Mouse (Mus musculus) stomach, embryonic 15.5 days (tissue): ENCODE measurements around the gene Rrnad1. TPM values are rescaled to one million over a fixed set of nuclear protein-coding genes. Genes with fewer than 3 reads are reported as not detected.

Source experiments
- ATAC-seq: fragments of 200-750 bp; cut with Nextera tagmentation; 2 replicates; pipeline ENCODE4 v1.8.0; 2017; ENCODE audit warnings: low read depth, moderate number of reproducible peaks, moderate TSS enrichment; ENCODE audit not compliant: insufficient read depth, low FRiP score
- H3K27ac ChIP-seq: fragments of 300-500 bp; sonication (generic); 2 replicates; pipeline ENCODE4 v1.5.1; 2015; ENCODE audit warnings: mild to moderate bottlenecking, inconsistent platforms
- H3K27me3 ChIP-seq: fragments of 300-500 bp; sonication (generic); replicated peaks from 2 replicates; pipeline ENCODE4 v1.6.1; 2015; ENCODE audit warnings: inconsistent platforms
- H3K36me3 ChIP-seq: fragments of 300-500 bp; sonication (generic); 2 replicates; pipeline ENCODE4 v1.6.1; 2015; ENCODE audit warnings: inconsistent platforms
- H3K4me1 ChIP-seq: fragments of 300-500 bp; sonication (generic); 2 replicates; pipeline ENCODE4 v1.6.1; 2015; ENCODE audit warnings: inconsistent platforms
- H3K4me2 ChIP-seq: fragments of 300-500 bp; sonication (generic); 2 replicates; pipeline ENCODE4 v1.6.1; 2015; ENCODE audit warnings: mild to moderate bottlenecking, inconsistent platforms
- H3K4me3 ChIP-seq: fragments of 300-500 bp; sonication (generic); replicated peaks from 2 replicates; pipeline ENCODE4 v1.5.1; 2015; ENCODE audit warnings: inconsistent platforms
- H3K9ac ChIP-seq: fragments of 300-500 bp; sonication (generic); 2 replicates; pipeline ENCODE4 v1.6.1; 2015; ENCODE audit warnings: inconsistent platforms
- H3K9me3 ChIP-seq: fragments of 300-500 bp; sonication (generic); 2 replicates; pipeline ENCODE4 v1.6.1; 2016; ENCODE audit warnings: inconsistent platforms
- WGBS: fragments of 180-500 bp; shearing (Covaris S2); methylation state at CpG from one replicate; pipeline ENCODE4 v1.1.7; 2015; 5-methylcytosine and 5-hydroxymethylcytosine counted together
- polyA plus RNA-seq: library from polyadenylated mRNA; unstranded; fragments of >200 nt; fragmentation: Nextera tagmentation; extraction: Ambion mirVana; gene quantifications from 2 replicates; pipeline ENCODE4 v1.2.1, GENCODE M21; 2015

Gene Rrnad1
- polyA plus RNA-seq, 1 experiment from 2014 or later, result 16.2 TPM

GRCm38 (mm10) chr3:87947811-87948199 lies 17.3 kb upstream of the Rrnad1 start:
- WGBS, result 1% methylated on average over 16 of the region's 17 CpGs
- H3K27ac ChIP-seq, result no peak overlapping the region
- peaks cover 23% of the 10 kb centered on the region for H3K27me3 ChIP-seq
- H3K9ac ChIP-seq, result no peak overlapping the region
- ATAC-seq, result no peak
- peak overlapping the region; percentile 29 for H3K4me3 ChIP-seq
- no peaks in the 10 kb centered on the region for H3K36me3 ChIP-seq
- H3K9me3 ChIP-seq, result no peaks in the 10 kb centered on the region
- peak overlapping the region; percentile 63 for H3K4me2 ChIP-seq
- H3K4me1 ChIP-seq, result peaks cover 48% of the 10 kb centered on the region

GRCm38 (mm10) chr3:87947056-87947810 lies 16.7 kb upstream of the Rrnad1 start:
- H3K36me3 ChIP-seq, result peaks cover 3% of the 10 kb centered on the region; the same call in 1 of the 2 replicates
- peaks cover 44% of the 10 kb centered on the region for H3K4me1 ChIP-seq
- no peaks in the 10 kb centered on the region for H3K9me3 ChIP-seq
- H3K27me3 ChIP-seq, result peaks cover 23% of the 10 kb centered on the region
- no peak overlapping the region for H3K9ac ChIP-seq
- H3K4me3 ChIP-seq, result peak overlapping the region; percentile 29
- WGBS, result 7% methylated on average over 26 of the region's 26 CpGs
- H3K27ac ChIP-seq, result no peak overlapping the region
- H3K4me2 ChIP-seq, result peak overlapping the region; percentile 63
- ATAC-seq, result no peak

- 0 out of 2 replicates have a peak overlapping the region, but pooled peaks have one; percentile 63 for H3K4me2 ChIP-seq
- H3K27ac ChIP-seq, result no peak overlapping the region
- no peaks in the 10 kb centered on the region for H3K9me3 ChIP-seq
- no peak for ATAC-seq
- WGBS, result 36% methylated on average over 1 of the region's 1 CpGs
- peaks cover 44% of the 10 kb centered on the region for H3K4me1 ChIP-seq
- peaks cover 23% of the 10 kb centered on the region for H3K27me3 ChIP-seq
- H3K4me3 ChIP-seq, result no peak overlapping the region
- H3K36me3 ChIP-seq, result peaks cover 10% of the 10 kb centered on the region
- no peak overlapping the region for H3K9ac ChIP-seq
Measured at GRCm38 (mm10) chr3:87946541-87946860, 16.0 kb upstream of the Rrnad1 start.

- ATAC-seq, result no peak
- Histone ChIP-seq H3K27me3 (peaks cover 23% of the 10 kb centered on the region), H3K4me3 (no peak overlapping the region), H3K4me1 (peaks cover 44% of the 10 kb centered on the region), H3K27ac (no peak overlapping the region), H3K9me3 (no peaks in the 10 kb centered on the region), H3K4me2 (no peak overlapping the region), H3K36me3 (peaks cover 15% of the 10 kb centered on the region), H3K9ac (no peak overlapping the region)
- 37% methylated on average over 12 of the region's 12 CpGs for WGBS
Measured at GRCm38 (mm10) chr3:87945781-87946540, 15.4 kb upstream of the Rrnad1 start.

- 32% methylated on average over 4 of the region's 4 CpGs for WGBS
Measured at GRCm38 (mm10) chr3:87944838-87945600, 14.5 kb upstream of the Rrnad1 start.

GRCm38 (mm10) chr3:87943586-87943985 lies 13.1 kb upstream of the Rrnad1 start:
- no peak for ATAC-seq
- no peak overlapping the region for H3K4me3 ChIP-seq
- H3K36me3 ChIP-seq, result peaks cover 34% of the 10 kb centered on the region
- H3K9ac ChIP-seq, result no peak overlapping the region
- peaks cover 25% of the 10 kb centered on the region for H3K4me1 ChIP-seq
- no peak overlapping the region for H3K4me2 ChIP-seq
- 78% methylated on average over 7 of the region's 7 CpGs for WGBS
- no peaks in the 10 kb centered on the region for H3K9me3 ChIP-seq
- H3K27me3 ChIP-seq, result peaks cover 12% of the 10 kb centered on the region; the same call in 1 of the 2 replicates
- no peak overlapping the region for H3K27ac ChIP-seq

More at GRCm38 (mm10) chr3:87944838-87945600, 14.5 kb upstream of the Rrnad1 start:
- no peak overlapping the region for H3K4me3 ChIP-seq
- H3K4me1 ChIP-seq, result peaks cover 39% of the 10 kb centered on the region
- peaks cover 18% of the 10 kb centered on the region for H3K27me3 ChIP-seq
- H3K27ac ChIP-seq, result no peak overlapping the region
- H3K36me3 ChIP-seq, result peaks cover 20% of the 10 kb centered on the region
- no peaks in the 10 kb centered on the region for H3K9me3 ChIP-seq
- no peak overlapping the region for H3K4me2 ChIP-seq
- H3K9ac ChIP-seq, result no peak overlapping the region
- peak; percentile 51; the same call in 1 of the 2 replicates for ATAC-seq

GRCm38 (mm10) chr3:87942471-87942870 lies 12.0 kb upstream of the Rrnad1 start:
- H3K9ac ChIP-seq, result no peak overlapping the region
- H3K9me3 ChIP-seq, result no peaks in the 10 kb centered on the region
- H3K4me1 ChIP-seq, result peaks cover 14% of the 10 kb centered on the region; the same call in 1 of the 2 replicates
- H3K4me3 ChIP-seq, result no peak overlapping the region
- no peak overlapping the region for H3K27ac ChIP-seq
- no peak for ATAC-seq
- 96% methylated on average over 2 of the region's 2 CpGs for WGBS
- no peak overlapping the region for H3K4me2 ChIP-seq
- 0 out of 2 replicates have a peak, but pooled peaks cover 7% of the 10 kb centered on the region for H3K27me3 ChIP-seq
- H3K36me3 ChIP-seq, result peaks cover 39% of the 10 kb centered on the region

- WGBS, result 61% methylated on average over 5 of the region's 5 CpGs
Measured at GRCm38 (mm10) chr3:87940611-87941010, 10.1 kb upstream of the Rrnad1 start.

GRCm38 (mm10) chr3:87935776-87936175 lies 5.3 kb upstream of the Rrnad1 start:
- Histone ChIP-seq H3K27ac (no peak overlapping the region), H3K36me3 (peaks cover 36% of the 10 kb centered on the region), H3K4me2 (no peak overlapping the region), H3K27me3 (no peaks in the 10 kb centered on the region), H3K4me1 (peaks cover 16% of the 10 kb centered on the region), H3K9me3 (no peaks in the 10 kb centered on the region), H3K4me3 (no peak overlapping the region), H3K9ac (no peak overlapping the region)
- WGBS, result 100% methylated on average over 2 of the region's 2 CpGs
- 0 out of 2 replicates have a peak, but pooled peaks have one; percentile 36 for ATAC-seq

More at GRCm38 (mm10) chr3:87940611-87941010, 10.1 kb upstream of the Rrnad1 start:
- Histone ChIP-seq H3K4me3 (no peak overlapping the region), H3K27me3 (no peaks in the 10 kb centered on the region), H3K9ac (no peak overlapping the region), H3K4me1 (0 out of 2 replicates have a peak, but pooled peaks cover 4% of the 10 kb centered on the region), H3K4me2 (no peak overlapping the region), H3K36me3 (peaks cover 39% of the 10 kb centered on the region), H3K9me3 (no peaks in the 10 kb centered on the region), H3K27ac (no peak overlapping the region)
- no peak for ATAC-seq

GRCm38 (mm10) chr3:87935201-87935600 lies 4.7 kb upstream of the Rrnad1 start:
- Histone ChIP-seq H3K4me1 (peaks cover 16% of the 10 kb centered on the region), H3K36me3 (peaks cover 32% of the 10 kb centered on the region), H3K4me2 (no peak overlapping the region), H3K9me3 (no peaks in the 10 kb centered on the region), H3K4me3 (no peak overlapping the region), H3K27me3 (no peaks in the 10 kb centered on the region), H3K9ac (no peak overlapping the region), H3K27ac (no peak overlapping the region)
- no peak for ATAC-seq
- 70% methylated on average over 4 of the region's 4 CpGs for WGBS

GRCm38 (mm10) chr3:87934501-87934900 lies 4.0 kb upstream of the Rrnad1 start:
- ATAC-seq, result no peak

More at GRCm38 (mm10) chr3:87934501-87934900, 4.0 kb upstream of the Rrnad1 start:
- Histone ChIP-seq H3K4me1 (peaks cover 16% of the 10 kb centered on the region), H3K9me3 (no peaks in the 10 kb centered on the region), H3K27ac (no peak overlapping the region), H3K27me3 (no peaks in the 10 kb centered on the region), H3K4me3 (no peak overlapping the region), H3K9ac (no peak overlapping the region), H3K36me3 (peaks cover 28% of the 10 kb centered on the region), H3K4me2 (no peak overlapping the region)
- WGBS, result 67% methylated on average over 4 of the region's 4 CpGs
